Mouse (Mus musculus) ZHBTc4 (cell line): ENCODE measurements at regions not wholly inside any gene's neighbourhood (a gene's known extent, or its start where the extent isn't known, plus 50 kb on each side); places are given as distances from the start of the nearest gene placed in this dataset.

Source experiments
- DNase-seq: peaks from one replicate; pipeline ENCODE4 v3.0.0-alpha.2; 2011; ENCODE audit warnings: low read depth, low spot score

GRCm38 (mm10) chr1:113550172-113550571 is 1685.5 kb upstream of the Dsel start:
- DNase-seq: no peak

GRCm38 (mm10) chr1:113539981-113540380 is 1675.3 kb upstream of the Dsel start:
- DNase-seq: no peak

- DNase-seq: no peak
Observed at GRCm38 (mm10) chr1:113530553-113530952, 1665.8 kb upstream of the Dsel start.

- no peak for DNase-seq
Observed at GRCm38 (mm10) chr1:113495987-113496386, 1631.3 kb upstream of the Dsel start.

GRCm38 (mm10) chr1:113490243-113491003 is 1625.7 kb upstream of the Dsel start:
- no peak for DNase-seq

- DNase-seq: no peak
Observed at GRCm38 (mm10) chr1:113456538-113457273, 1592.0 kb upstream of the Dsel start.

- DNase-seq: no peak
Observed at GRCm38 (mm10) chr1:113433701-113434100, 1569.0 kb upstream of the Dsel start.

GRCm38 (mm10) chr1:113431266-113431665 is 1566.5 kb upstream of the Dsel start:
- DNase-seq: no peak

- DNase-seq: no peak
Observed at GRCm38 (mm10) chr1:113412858-113413257, 1548.1 kb upstream of the Dsel start.

GRCm38 (mm10) chr1:113395267-113395824 is 1530.6 kb upstream of the Dsel start:
- DNase-seq: no peak

- peak; percentile 72 for DNase-seq
Observed at GRCm38 (mm10) chr1:113394326-113394725, 1529.6 kb upstream of the Dsel start.

GRCm38 (mm10) chr1:113392962-113393361 is 1528.2 kb upstream of the Dsel start:
- no peak for DNase-seq

GRCm38 (mm10) chr1:113389920-113390319 is 1525.2 kb upstream of the Dsel start:
- no peak for DNase-seq

GRCm38 (mm10) chr1:113384888-113385430 is 1520.2 kb upstream of the Dsel start:
- no peak for DNase-seq

- DNase-seq: no peak
Observed at GRCm38 (mm10) chr1:113383717-113384116, 1519.0 kb upstream of the Dsel start.

- no peak for DNase-seq
Observed at GRCm38 (mm10) chr1:113372679-113373078, 1508.0 kb upstream of the Dsel start.

GRCm38 (mm10) chr1:113358242-113358641 is 1493.5 kb upstream of the Dsel start:
- DNase-seq: peak; percentile 10

GRCm38 (mm10) chr1:113308037-113308436 is 1443.3 kb upstream of the Dsel start:
- DNase-seq: no peak

- DNase-seq: no peak
Observed at GRCm38 (mm10) chr1:113297807-113298206, 1433.1 kb upstream of the Dsel start.

GRCm38 (mm10) chr1:113288242-113288641 is 1423.5 kb upstream of the Dsel start:
- no peak for DNase-seq

- DNase-seq: no peak
Observed at GRCm38 (mm10) chr1:113284122-113284521, 1419.4 kb upstream of the Dsel start.

- no peak for DNase-seq
Observed at GRCm38 (mm10) chr1:113259421-113259820, 1394.7 kb upstream of the Dsel start.
